Mouse (Mus musculus): ENCODE results near the gene Atf6.

DNA sequence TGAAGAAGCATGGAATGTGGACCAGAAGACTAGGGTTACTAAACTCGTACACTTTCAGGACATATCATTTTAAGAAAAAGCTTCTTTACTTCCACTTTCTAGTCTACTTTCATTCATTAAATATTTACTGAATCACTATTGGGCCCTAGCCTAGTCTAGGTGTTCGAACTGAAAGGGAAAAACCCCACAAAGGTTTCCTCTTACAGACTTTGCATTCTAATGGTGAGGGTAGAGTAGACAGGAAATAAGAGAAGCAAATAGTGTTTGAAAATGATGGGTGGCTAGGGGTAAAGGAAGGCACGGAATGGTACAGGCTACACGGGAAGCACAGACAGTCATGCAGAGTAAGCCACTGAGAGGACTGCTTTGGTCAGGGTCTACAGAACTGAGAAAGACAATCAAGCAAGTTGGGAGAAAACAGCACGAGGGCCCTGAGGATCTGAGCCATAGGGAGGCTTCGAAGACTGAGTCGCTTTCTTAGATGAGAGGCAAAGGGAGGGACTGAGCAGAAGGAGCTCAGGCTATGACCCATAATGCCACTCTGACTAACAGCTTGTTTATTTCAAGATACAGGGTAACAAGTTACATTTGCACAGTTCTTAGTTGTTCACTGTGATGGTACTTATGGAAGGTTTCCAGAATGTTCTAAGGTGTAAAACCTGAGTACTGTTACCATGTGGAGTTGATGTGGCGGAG lies 138.2 kb downstream of the Atf6 start:
- TF ChIP-seq POLR2A (IDR thresholded peaks at IDR 0.05; ENCODE audit: insufficient read depth, low read length) (no peak), CTCF (IDR thresholded peaks at IDR 0.05; ENCODE audit: low read depth, low read length) (no peak), EP300 (IDR thresholded peaks at IDR 0.05; ENCODE audit: insufficient read depth, low read depth, low read length) (no peak)
